Mouse (Mus musculus) right cerebral cortex, postnatal 4 days (tissue): ENCODE measurements around the gene Gm49387.

Source experiments
- DNase-seq: peaks from one replicate; pipeline ENCODE4 v3.0.0-alpha.2; 2022

The Gm49387 gene

DNA sequence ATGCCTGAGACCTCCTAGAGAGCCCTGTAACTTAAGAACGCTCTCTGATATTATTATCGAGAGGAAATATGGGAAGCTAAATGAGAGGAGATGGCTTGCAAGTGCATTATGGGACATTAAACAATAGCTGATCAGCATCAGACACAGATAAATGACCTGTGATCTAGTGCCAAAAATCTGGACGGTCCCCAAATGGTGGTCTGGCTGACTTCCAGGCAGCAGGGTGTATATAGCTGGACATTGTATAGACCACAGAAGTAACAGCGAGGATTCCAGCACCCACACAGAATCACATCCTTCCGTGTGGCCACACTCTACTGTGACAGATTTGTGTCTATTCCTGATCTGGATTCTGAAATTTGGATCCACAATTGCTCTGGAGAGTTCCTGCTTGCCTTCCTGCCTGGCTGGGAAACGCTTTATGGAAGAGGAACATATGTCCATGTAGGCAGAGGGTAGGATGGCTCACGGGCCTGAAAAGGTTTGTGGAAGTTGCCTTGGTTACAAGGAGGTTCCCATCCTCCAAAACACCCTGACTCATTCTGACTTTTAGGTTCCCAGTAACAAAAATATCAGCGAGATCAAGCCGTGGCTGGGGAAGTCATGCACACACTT is 68.0 kb downstream of the Gm49387 start:
- peak; percentile 13 for DNase-seq

- no peak for DNase-seq
These were observed 69.3 kb downstream of the Gm49387 start for GRCm38 (mm10) chr14:31571419-31571818.

GRCm38 (mm10) chr14:31570131-31570951 is 70.3 kb downstream of the Gm49387 start:
- no peak for DNase-seq

DNA sequence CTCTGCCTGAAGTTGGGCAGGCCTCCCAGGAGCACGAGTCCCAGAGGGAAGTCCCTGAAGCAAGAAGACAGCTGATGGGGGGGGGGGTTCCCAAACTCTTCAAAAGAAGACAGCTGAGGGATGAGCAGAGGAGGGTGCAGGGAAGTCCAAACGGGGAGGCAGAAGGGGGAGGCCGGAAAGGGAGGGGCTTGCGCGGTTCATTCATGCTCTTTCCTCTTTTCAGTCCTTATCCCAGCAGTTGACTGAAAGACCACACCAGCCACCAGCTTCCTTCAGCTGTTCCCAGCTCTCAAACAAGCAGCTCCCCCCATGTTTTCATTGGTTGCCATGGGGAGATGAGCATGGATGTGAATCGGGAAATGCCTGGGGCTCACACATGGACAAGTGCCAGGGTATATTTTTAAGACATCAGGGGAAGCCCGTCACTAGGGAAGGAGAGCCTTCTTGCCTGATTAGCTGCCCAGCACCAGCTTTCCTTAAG is 71.5 kb downstream of the Gm49387 start:
- DNase-seq = no peak

DNA sequence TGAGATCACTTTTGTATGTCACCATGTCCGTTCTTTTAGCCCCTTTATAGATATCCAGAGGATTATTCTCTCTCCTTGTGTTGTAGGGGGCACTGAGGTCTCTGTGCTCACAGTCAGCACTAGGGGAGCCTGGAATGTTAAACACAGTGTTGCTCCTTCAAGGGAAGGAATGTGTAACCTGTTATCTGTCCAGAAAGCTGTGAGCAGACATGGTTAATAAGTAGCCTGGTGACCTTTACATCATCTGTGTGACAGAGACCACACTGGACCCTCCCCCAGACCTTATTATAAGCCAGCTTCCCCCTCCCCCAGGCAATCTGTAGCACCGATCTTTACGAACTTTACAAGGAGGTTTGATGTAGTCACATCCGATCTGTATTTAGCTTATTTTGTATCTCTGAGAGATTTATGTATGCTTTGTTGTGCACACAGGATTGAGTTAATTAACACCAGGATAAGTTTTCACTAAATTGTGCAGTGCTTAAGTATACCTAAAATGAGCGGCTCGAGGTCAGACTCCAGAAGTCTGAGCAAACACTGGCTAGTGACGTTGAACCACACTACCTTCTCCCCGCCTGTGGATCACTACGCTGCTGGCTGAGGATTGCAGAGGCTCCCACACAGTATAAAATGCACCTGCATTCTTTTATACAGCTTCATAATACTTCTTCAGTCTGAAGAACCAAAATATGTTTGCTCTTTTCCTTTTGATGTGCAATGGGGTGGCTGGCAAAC is 75.0 kb downstream of the Gm49387 start:
- no peak for DNase-seq

DNA sequence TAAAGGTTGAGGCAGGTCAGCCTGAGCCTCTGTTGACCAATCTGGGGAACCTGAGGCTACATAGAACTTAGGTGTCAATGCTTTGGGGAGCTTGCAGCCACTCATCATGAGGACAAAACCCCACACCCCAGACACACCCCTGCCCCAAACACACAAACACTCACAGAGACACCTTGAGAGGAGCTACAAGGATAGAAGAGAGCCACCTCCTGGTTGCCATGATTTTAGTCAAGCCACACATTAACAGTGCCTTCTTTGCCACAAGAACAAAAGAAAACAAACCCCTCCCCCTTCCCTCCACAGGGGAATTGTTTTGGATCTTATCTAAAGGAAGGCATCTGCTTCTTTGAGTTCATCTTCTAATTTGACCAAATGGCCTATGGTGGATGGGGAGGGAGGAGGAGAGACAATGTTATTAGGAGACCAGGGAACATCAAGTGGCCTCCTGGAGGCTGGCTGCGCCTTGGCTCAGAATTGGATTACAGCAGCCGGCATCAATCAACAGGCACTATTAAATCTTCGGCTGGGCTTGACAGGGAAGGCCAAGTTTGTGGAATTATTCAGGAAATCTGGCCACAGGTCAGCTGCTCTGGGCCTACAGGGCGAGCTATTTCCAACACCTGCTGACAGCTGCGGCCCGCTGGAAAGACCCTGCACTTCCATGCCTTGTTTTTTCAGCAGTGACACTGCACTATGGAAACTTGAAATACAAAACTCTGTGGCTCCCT is 76.1 kb downstream of the Gm49387 start:
- no peak for DNase-seq

DNA sequence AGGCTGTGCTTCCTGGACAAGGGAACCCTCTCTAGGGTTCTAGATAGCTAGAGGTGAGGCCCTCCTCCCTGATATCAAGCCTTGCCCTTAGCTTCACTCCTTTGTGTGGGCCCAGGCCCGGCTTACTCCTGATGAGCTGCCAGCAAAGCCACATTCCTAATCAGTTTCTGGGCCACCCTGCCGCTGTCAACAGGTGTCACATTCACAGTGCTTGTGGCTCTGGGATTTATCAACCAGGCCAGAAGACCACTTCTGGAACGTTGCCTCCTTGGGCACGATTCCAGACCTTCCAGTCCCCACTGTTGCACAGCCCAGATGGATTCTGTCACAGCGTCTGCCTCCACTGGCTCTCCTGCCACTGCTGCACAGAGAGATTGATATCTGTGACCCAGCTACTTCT is 79.8 kb downstream of the Gm49387 start:
- DNase-seq = no peak

DNA sequence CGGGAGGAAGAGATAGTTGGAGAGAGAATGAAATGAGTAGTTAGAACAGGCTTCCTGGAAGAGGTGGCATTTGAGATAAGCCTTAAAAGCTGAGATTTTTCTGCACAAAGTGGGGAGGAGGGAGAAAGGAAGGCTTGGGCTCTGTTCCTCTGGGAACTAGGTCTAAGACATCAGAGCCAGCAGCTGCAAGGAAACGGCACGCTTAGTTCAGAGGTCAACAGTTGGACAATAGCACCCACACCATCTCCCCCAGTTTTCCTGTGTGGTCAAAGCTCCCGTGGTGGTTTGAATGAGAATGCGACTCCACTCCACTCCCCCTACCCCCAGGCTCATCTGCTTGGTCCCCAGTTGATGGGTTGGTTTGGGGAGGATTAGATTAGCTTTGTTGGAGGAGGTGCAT is 81.5 kb downstream of the Gm49387 start:
- DNase-seq = no peak

DNA sequence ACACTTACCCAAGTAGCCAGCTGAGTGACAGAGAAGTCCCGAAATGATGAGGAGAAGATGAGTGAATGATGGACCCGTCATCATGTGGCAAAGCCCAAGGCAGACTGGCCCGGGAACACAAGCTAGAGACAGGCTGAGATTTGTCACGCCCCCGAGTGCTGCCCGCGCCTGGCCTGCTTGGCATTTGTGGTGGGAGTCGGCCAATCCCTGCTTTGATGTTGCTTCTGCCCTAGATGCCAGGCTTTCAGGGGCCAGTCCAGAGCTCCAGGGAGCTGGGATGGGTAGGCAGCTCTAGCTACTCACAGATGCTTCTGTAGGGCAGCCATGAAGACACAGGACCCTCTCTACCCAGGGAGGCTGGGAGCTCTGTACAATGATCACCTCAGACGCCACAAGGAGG is 82.9 kb downstream of the Gm49387 start:
- DNase-seq = no peak

GRCm38 (mm10) chr14:31557273-31557672 is 83.4 kb downstream of the Gm49387 start:
- no peak for DNase-seq

GRCm38 (mm10) chr14:31556526-31557260 is 84.0 kb downstream of the Gm49387 start:
- no peak for DNase-seq

DNA sequence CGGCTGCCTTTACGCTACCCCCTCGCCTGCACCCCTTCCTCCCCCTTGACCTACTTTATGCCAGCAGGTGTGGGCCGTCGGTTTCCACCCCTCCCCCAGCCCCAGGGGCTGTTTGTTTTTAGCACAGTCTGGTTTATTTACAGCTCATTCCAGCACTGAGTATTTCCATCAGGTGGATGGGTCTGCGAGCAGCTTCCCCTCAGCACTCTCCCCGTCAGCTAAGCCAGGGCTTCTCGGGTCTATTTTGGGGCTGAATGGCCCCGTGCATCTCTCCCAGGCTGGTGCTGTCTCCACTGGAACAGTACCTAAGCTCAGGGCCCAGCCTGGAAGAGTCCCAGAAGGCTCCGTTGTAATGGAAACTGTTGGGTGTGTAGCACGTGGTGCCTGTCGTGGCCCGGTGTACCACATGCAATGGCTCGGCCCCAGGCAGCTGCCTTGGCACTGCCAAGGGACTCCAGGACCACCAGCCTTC is 84.7 kb downstream of the Gm49387 start:
- DNase-seq = no peak

DNA sequence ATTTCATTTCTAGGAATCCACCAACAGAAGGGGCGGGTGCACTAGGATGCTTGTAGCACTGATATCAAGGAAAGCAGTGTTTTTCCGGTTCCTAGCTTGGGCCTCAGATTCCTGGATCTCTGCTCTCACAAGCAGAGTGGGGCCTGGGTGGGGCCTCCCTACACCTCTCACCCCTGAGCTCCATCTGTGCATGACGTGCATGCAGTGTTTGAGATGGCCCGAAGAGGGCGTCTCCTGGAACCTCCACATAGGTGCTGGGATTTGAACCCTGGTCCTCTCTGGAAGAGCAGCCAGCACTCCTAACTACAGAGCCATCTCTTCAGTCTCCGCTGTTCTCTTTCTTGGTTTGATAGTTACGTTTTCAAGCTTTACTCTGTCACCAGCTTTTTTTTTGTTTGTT is 85.7 kb downstream of the Gm49387 start:
- DNase-seq = no peak

GRCm38 (mm10) chr14:31543885-31544442 is 96.7 kb downstream of the Gm49387 start:
- DNase-seq = no peak

GRCm38 (mm10) chr14:31537298-31537697 is 103.4 kb downstream of the Gm49387 start:
- no peak for DNase-seq

GRCm38 (mm10) chr14:31532656-31533055 is 108.0 kb downstream of the Gm49387 start:
- DNase-seq = no peak

DNA sequence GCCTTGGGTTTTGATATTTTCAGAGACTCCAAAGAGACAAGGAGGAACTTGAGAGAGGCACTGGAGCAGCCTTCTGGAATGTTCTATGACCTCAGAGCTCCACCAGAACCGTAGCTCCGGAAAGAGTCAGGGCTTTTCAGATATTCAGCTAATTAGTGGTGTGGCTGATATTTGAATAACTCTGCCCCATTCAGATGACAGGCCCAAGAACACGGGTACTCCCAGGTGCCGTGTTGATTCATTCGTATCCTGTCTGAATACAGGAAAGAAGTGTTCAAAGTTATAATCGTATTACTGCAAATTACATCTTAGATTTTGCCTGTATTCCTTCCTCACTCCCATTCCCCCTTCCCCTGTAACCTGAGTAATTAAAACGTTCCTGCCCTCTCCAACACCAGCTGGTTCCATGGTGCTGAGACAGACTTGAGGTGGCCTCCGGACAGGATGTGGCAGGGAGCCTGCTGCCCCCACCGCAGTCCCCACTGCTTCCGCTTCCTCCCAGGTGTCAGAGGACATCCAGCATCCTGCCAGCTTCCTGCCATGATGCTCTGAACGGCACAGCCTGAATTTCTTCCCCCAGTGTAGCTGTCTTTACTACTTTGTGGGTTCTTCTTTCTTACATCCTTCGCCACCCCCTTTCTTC is 109.1 kb downstream of the Gm49387 start:
- DNase-seq = no peak

- no peak for DNase-seq
These were observed 109.8 kb downstream of the Gm49387 start for GRCm38 (mm10) chr14:31530847-31531246.

DNA sequence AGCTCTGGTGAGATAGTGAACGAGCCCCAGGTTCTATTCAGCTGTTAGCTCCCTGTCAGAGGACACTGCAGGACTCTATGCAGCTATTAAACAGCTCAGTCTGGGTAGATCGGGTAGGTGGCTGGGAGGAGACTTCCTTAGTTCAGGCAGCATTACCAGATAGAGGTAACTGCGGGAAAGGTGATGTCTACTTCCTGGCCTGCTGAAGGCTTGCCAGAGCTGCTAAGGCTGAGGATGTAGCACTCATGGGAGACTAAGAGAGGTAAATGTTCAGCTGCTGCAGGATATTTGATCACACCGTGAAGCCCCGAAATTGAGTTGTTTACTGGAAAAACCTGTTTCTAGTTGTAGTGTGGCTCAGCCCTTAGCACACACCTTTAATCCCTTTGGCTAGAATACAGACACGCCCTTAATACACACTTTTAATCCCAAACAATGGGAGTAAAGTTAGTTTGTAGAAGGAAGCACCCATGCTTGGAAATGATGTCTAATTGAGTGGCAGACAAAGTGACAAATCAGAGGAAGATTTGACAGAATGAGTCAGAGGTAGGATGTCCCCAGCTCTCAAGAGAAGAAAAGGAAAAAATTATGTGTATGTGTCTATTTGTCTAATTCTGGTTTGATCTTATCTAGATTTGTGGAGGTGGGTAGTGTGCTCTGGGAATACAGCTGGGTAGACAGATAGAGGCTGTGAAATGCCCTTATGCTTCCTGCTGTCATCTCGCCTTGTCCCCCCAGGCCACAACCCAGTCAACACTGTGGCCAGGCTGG is 115.5 kb downstream of the Gm49387 start:
- DNase-seq = no peak

GRCm38 (mm10) chr14:31521318-31521717 is 119.4 kb downstream of the Gm49387 start:
- DNase-seq = no peak
